Mouse (Mus musculus): ENCODE measurements at regions not wholly inside any gene's neighbourhood (a gene's known extent, or its start where the extent isn't known, plus 50 kb on each side); places are given as distances from the start of the nearest gene placed in this dataset.

DNA sequence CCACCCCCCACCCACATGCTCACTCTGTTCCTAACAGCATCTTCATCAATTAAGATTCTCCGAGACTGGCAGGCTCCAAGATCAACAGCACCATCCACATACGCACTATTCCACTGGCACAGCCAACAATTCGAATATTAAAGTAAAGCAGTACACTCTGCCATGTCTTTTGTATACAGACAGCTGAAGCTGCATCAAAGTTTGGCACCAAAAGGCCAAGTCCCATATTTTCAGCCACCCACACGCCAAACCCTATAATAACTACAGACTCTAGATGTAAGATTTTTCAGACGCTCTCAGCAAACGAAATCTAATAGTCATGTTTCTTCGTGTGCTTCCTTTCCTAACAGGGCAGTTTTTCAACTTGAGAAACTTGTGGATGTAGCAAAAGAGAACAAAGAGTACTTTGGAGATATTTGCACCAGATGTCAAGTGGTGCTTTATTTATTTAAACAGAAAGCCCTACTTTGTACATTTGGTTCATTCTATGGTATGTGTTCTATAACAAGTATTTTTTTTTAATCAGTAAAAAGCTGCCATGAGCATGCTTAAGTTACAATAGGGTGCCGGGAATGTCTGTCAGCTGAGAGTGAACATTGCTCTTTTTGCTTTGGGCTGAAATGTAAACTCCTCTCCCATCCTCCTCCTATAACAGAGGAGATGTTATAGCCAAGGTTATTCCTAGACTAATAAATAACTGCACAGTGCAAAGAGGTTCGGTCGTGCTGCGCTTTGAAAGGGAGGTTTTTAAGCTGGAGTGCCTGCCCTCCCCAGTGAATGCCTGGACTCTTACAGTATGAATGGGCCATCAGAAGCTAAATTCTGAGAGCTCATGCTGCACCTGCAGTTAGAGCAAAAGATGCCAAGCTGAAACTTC is 686.9 kb downstream of the 1700064H15Rik start:
- dilution Hi-C loops (cut with MboI; ENCODE audit: extremely low pct_ligation_motif_present, extremely low pct_unique_long_range_greater_than_20kb, low sequenced_read_pairs), result no loop called here

GRCm38 (mm10) chr3:18960341-18960740 is 668.1 kb downstream of the 1700064H15Rik start:
- Histone ChIP-seq H3K36me3 (replicated peaks in 1 of 2; ENCODE audit: control insufficient read depth in 1 of 2, insufficient read depth in 1 of 2, low read length in 1 of 2) (no peaks in the 10 kb centered on the region), H3K4me2 (ENCODE audit: insufficient read depth, low read depth, poor library complexity, severe bottlenecking) (no peak overlapping the region)
- in situ Hi-C loops (cut with MboI; ENCODE audit: low pct_ligation_motif_present, low pct_unique_long_range_greater_than_20kb, low sequenced_read_pairs), result no loop called here

More for the DNA sequence above, 686.9 kb downstream of the 1700064H15Rik start:
- in situ Hi-C loops (cut with MboI; ENCODE audit: low pct_ligation_motif_present, low pct_unique_long_range_greater_than_20kb, low sequenced_read_pairs), result no loop called here
- TF ChIP-seq MAFK (IDR thresholded peaks at IDR 0.05; ENCODE audit: insufficient replicate concordance, low read length) (no peak), ZKSCAN1 (IDR thresholded peaks at IDR 0.05; ENCODE audit: borderline replicate concordance, low read depth, low read length) (no peak), IRF4 (IDR thresholded peaks at IDR 0.05; ENCODE audit: low read depth, low read length) (no peak), JUN (IDR thresholded peaks at IDR 0.05; ENCODE audit: insufficient read depth, low read depth, low read length) (no peak), POLR2A (IDR thresholded peaks at IDR 0.05; ENCODE audit: low read depth, low read length) (no peak), TBP (conservative IDR thresholded peaks at IDR 0.05; ENCODE audit: low read depth, low read length) (no peak), HCFC1 (IDR thresholded peaks at IDR 0.05; ENCODE audit: low read depth, low read length) (no peak), SIN3A (IDR thresholded peaks at IDR 0.05; ENCODE audit: low read length) (no peak), ELF1 (IDR thresholded peaks at IDR 0.05; ENCODE audit: low read depth, low read length) (no peak), JUND (conservative IDR thresholded peaks at IDR 0.05; ENCODE audit: low read depth, low read length) (no peak), POLR2AphosphoS2 (IDR thresholded peaks at IDR 0.05; ENCODE audit: low read depth, low read length) (no peak), GABPA (IDR thresholded peaks at IDR 0.05; ENCODE audit: insufficient replicate concordance, low read depth, low read length) (no peak), USF1 (IDR thresholded peaks at IDR 0.05; ENCODE audit: low read depth, low read length) (no peak)
- DNase-seq (ENCODE audit: extremely low read depth), result no peak
- Histone ChIP-seq H3K4me2 (ENCODE audit: insufficient read depth, low read depth, poor library complexity, severe bottlenecking) (no peak overlapping the region), H3K9ac (ENCODE audit: insufficient read depth, low read depth) (no peak overlapping the region), H3K27me3 (replicated peaks) (no peaks in the 10 kb centered on the region), H3K4me1 (ENCODE audit: control insufficient read depth in 1 of 2, insufficient read depth in 2 of 2) (no peaks in the 10 kb centered on the region), H3K36me3 (replicated peaks in 1 of 2; ENCODE audit: control insufficient read depth in 1 of 2, insufficient read depth in 1 of 2, low read length in 1 of 2) (no peaks in the 10 kb centered on the region), H3K79me2 (replicated peaks; ENCODE audit: control insufficient read depth, extremely low read depth, insufficient read depth, poor library complexity, severe bottlenecking) (no peaks in the 10 kb centered on the region), H3K4me3 (replicated peaks in 1 of 3; ENCODE audit: low read depth in 2 of 3, low read length in 2 of 3, poor library complexity in 1 of 3) (no peak overlapping the region), H3K9me3 (replicated peaks; ENCODE audit: low read length) (no peaks in the 10 kb centered on the region), H3K27ac (ENCODE audit: insufficient read depth, low read depth) (no peak overlapping the region)

More at GRCm38 (mm10) chr3:18960341-18960740, 668.1 kb downstream of the 1700064H15Rik start:
- TF ChIP-seq SMC3 (IDR thresholded peaks at IDR 0.05; ENCODE audit: low read depth, low read length), result no peak
- no peak for TF ChIP-seq TBP (conservative IDR thresholded peaks at IDR 0.05; ENCODE audit: low read depth, low read length)
- no peak for TF ChIP-seq MXI1 (IDR thresholded peaks at IDR 0.05; ENCODE audit: low read depth, low read length)
- no peak for TF ChIP-seq USF2 (conservative IDR thresholded peaks at IDR 0.05; ENCODE audit: low read depth, low read length)
- no peak for TF ChIP-seq KAT2A (IDR thresholded peaks at IDR 0.05; ENCODE audit: insufficient replicate concordance, low read length)
- TF ChIP-seq ETS1 (conservative IDR thresholded peaks at IDR 0.05; ENCODE audit: low read depth, low read length), result no peak
- no peak for TF ChIP-seq POLR2AphosphoS2 (IDR thresholded peaks at IDR 0.05; ENCODE audit: low read depth, low read length)
- no peak for TF ChIP-seq PAX5 (IDR thresholded peaks at IDR 0.05; ENCODE audit: low read length)
- no peak for TF ChIP-seq IRF4 (IDR thresholded peaks at IDR 0.05; ENCODE audit: low read depth, low read length)
- TF ChIP-seq HCFC1 (IDR thresholded peaks at IDR 0.05; ENCODE audit: low read depth, low read length), result no peak
- TF ChIP-seq ZC3H11A (IDR thresholded peaks at IDR 0.05; ENCODE audit: low read depth, low read length), result no peak
- no peak for TF ChIP-seq ZMIZ1 (IDR thresholded peaks at IDR 0.05; ENCODE audit: low read depth, low read length)
- Histone ChIP-seq H3K79me2 (replicated peaks; ENCODE audit: control insufficient read depth, extremely low read depth, insufficient read depth, poor library complexity, severe bottlenecking) (no peaks in the 10 kb centered on the region), H3K4me1 (ENCODE audit: control insufficient read depth in 1 of 2, insufficient read depth in 2 of 2) (no peaks in the 10 kb centered on the region), H3K27ac (ENCODE audit: insufficient read depth, low read depth) (no peak overlapping the region), H3K4me3 (replicated peaks in 1 of 3; ENCODE audit: low read depth in 2 of 3, low read length in 2 of 3, poor library complexity in 1 of 3) (no peak overlapping the region), H3K9me3 (replicated peaks; ENCODE audit: low read length) (no peaks in the 10 kb centered on the region), H3K27me3 (replicated peaks) (no peaks in the 10 kb centered on the region), H3K9ac (ENCODE audit: insufficient read depth, low read depth) (no peak overlapping the region)
- no peak for DNase-seq (ENCODE audit: extremely low read depth)
- dilution Hi-C loops (cut with MboI; ENCODE audit: extremely low pct_ligation_motif_present, extremely low pct_unique_long_range_greater_than_20kb, low sequenced_read_pairs), result no loop called here

Data from CH12.LX (cell line).